Mouse (Mus musculus): ENCODE measurements at regions not wholly inside any gene's neighbourhood (a gene's known extent, or its start where the extent isn't known, plus 50 kb on each side); places are given as distances from the start of the nearest gene placed in this dataset.

GRCm38 (mm10) chr11:38715697-38716096 lies 1479.9 kb upstream of the Tenm2 start:
- no peak overlapping the region for H3K27ac ChIP-seq
- no peaks in the 10 kb centered on the region for H3K36me3 ChIP-seq
- DNase-seq, result no peak
- H3K4me1 ChIP-seq (replicated peaks), result no peaks in the 10 kb centered on the region
- no peaks in the 10 kb centered on the region for H3K9me3 ChIP-seq (replicated peaks)
- H3K27me3 ChIP-seq, result no peaks in the 10 kb centered on the region
- ATAC-seq (ENCODE audit: low read depth), result no peak
- no peak overlapping the region for H3K4me3 ChIP-seq (replicated peaks)
- H3K4me2 ChIP-seq, result no peak overlapping the region
- WGBS (ENCODE audit: insufficient replicate concordance), result 75% methylated on average over 3 of the region's 3 CpGs
- no peak overlapping the region for H3K9ac ChIP-seq

DNA sequence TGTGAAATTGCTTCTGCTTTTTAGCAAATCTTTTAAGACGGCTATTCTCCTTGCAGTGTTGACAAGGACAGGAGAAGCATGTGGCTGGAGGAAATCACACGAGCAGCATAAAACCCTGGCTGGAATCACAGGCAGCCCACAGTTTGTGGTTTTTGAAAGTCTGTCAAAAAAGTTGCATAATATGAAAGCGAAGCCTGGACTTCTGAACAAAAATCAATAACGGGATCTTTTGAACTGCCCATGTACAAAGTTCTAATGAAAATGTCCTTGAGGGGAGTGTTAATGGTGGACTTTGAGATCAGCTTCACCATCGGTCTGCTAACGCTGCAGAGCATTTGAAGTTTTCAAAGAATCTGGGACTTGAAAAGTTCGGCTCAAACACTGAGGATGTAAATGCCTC lies 1445.5 kb upstream of the Tenm2 start:
- Histone ChIP-seq H3K9me3 (replicated peaks) (no peaks in the 10 kb centered on the region), H3K27me3 (no peaks in the 10 kb centered on the region), H3K9ac (no peak overlapping the region), H3K27ac (no peak overlapping the region), H3K4me3 (replicated peaks) (no peak overlapping the region), H3K4me2 (no peak overlapping the region), H3K36me3 (no peaks in the 10 kb centered on the region), H3K4me1 (replicated peaks) (no peaks in the 10 kb centered on the region)
- WGBS (ENCODE audit: insufficient replicate concordance), result 51% methylated on average over 7 of the region's 7 CpGs
- no peak for DNase-seq
- ATAC-seq (ENCODE audit: low read depth), result peak; percentile 58

GRCm38 (mm10) chr11:38673367-38674056 lies 1437.7 kb upstream of the Tenm2 start:
- Histone ChIP-seq H3K36me3 (no peaks in the 10 kb centered on the region), H3K4me1 (replicated peaks) (no peaks in the 10 kb centered on the region), H3K4me2 (no peak overlapping the region), H3K27ac (no peak overlapping the region), H3K27me3 (no peaks in the 10 kb centered on the region), H3K9ac (no peak overlapping the region), H3K4me3 (replicated peaks) (no peak overlapping the region), H3K9me3 (replicated peaks) (no peaks in the 10 kb centered on the region)
- WGBS (ENCODE audit: insufficient replicate concordance), result 39% methylated on average over 5 of the region's 5 CpGs
- no peak for DNase-seq
- ATAC-seq (ENCODE audit: low read depth), result no peak
